Mouse (Mus musculus): ENCODE data around the gene Ppara.

The Ppara gene

DNA sequence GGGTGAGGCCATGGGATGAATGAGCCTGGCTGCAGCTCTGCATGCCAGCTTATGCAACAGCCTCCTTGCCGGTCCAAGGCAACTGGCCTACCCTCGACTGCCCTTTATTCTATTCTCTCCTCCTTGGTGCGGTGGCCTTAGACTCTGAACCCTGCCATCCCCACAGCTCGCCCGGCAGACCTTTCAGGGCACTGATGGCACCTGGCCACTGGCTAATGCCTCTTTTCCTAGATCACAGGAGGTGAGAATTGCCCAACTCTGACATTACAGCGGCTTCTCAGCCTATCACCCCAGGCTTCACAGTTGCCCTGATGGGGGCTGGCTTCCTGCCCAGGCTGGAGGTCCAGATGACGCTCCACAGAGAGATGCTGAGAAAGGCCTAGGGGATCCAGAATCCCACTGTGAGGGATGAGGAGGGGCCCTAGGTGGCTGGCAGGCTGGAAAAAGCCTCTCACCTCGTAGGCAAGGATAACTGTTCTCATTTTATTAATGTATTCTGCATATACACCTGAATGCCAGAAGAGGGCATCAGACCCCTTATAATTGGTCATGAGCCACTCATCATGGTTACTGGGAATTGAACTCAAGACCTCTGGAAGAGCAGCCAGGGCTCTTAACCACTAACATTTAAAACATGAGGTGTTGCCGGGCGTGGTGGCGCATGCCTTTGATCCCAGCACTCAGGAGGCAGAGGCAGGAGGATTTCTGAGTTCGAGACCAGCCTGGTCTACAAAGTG, 117.0 kb downstream of the Ppara start:
- ATAC-seq (ENCODE audit: low TSS enrichment), result no peak

Measured in frontal cortex, adult (tissue).